Mouse (Mus musculus): ENCODE data around the gene Gse1. TPM values are rescaled to one million over a fixed set of nuclear protein-coding genes. Genes with fewer than 3 reads are reported as not detected.
A peak's percentile ranks its signal among the peaks of the same experiment; 100 is the strongest.

Gene Gse1
- polyA plus RNA-seq, 1 experiment from 2014 or later = 17.8 TPM

GRCm38 (mm10) chr8:120489142-120489754 lies 261.0 kb downstream of the Gse1 start:
- no peak for ATAC-seq (ENCODE audit: low FRiP score)
- peak overlapping the region; percentile 100 for H3K27ac ChIP-seq (ENCODE audit: low read depth, low read length)
- no peaks in the 10 kb centered on the region for H3K9me3 ChIP-seq (ENCODE audit: control insufficient read depth, low read length)
- peak overlapping the region; percentile 91 for H3K4me3 ChIP-seq (ENCODE audit: low read depth, low read length)
- H3K36me3 ChIP-seq (ENCODE audit: control insufficient read depth, insufficient read depth, low read length) = no peaks in the 10 kb centered on the region
- peak; percentile 75 for DNase-seq (ENCODE audit: low spot score)
- H3K27me3 ChIP-seq (ENCODE audit: control insufficient read depth, insufficient read depth, low read length) = no peaks in the 10 kb centered on the region; the same call in 1 of the 2 replicates
- WGBS = under 1% methylated on average over 73 of the region's 73 CpGs
- H3K9ac ChIP-seq (ENCODE audit: low read depth, low read length) = peak overlapping the region; percentile 98
- H3K4me2 ChIP-seq (replicated peaks; ENCODE audit: low read depth, low read length) = peak overlapping the region; percentile 83
- peaks cover 40% of the 10 kb centered on the region for H3K4me1 ChIP-seq (replicated peaks; ENCODE audit: control insufficient read depth, insufficient read depth, low read length)

GRCm38 (mm10) chr8:120489771-120490281 lies 261.6 kb downstream of the Gse1 start:
- Histone ChIP-seq H3K9me3 (ENCODE audit: control insufficient read depth, low read length) (no peaks in the 10 kb centered on the region), H3K4me2 (replicated peaks; ENCODE audit: low read depth, low read length) (peak overlapping the region; percentile 83), H3K4me3 (ENCODE audit: low read depth, low read length) (peak overlapping the region; percentile 91), H3K4me1 (replicated peaks; ENCODE audit: control insufficient read depth, insufficient read depth, low read length) (peaks cover 39% of the 10 kb centered on the region), H3K36me3 (ENCODE audit: control insufficient read depth, insufficient read depth, low read length) (no peaks in the 10 kb centered on the region), H3K27me3 (ENCODE audit: control insufficient read depth, insufficient read depth, low read length) (no peaks in the 10 kb centered on the region; the same call in 1 of the 2 replicates), H3K9ac (ENCODE audit: low read depth, low read length) (peak overlapping the region; percentile 98), H3K27ac (ENCODE audit: low read depth, low read length) (peak overlapping the region; percentile 100)
- DNase-seq (ENCODE audit: low spot score) (peak; percentile 44), ATAC-seq (ENCODE audit: low FRiP score) (no peak)
- 2% methylated on average over 15 of the region's 15 CpGs for WGBS

- 17% methylated on average over 12 of the region's 12 CpGs for WGBS
Observed at GRCm38 (mm10) chr8:120490354-120491141, 262.3 kb downstream of the Gse1 start.

GRCm38 (mm10) chr8:120491166-120491793 lies 263.0 kb downstream of the Gse1 start:
- peak overlapping the region; percentile 1; the same call in 1 of the 2 replicates for H3K9ac ChIP-seq (ENCODE audit: low read depth, low read length)
- H3K4me3 ChIP-seq (ENCODE audit: low read depth, low read length) = peak overlapping the region; percentile 91
- no peaks in the 10 kb centered on the region for H3K27me3 ChIP-seq (ENCODE audit: control insufficient read depth, insufficient read depth, low read length)
- H3K4me2 ChIP-seq (replicated peaks; ENCODE audit: low read depth, low read length) = peak overlapping the region; percentile 83
- DNase-seq (ENCODE audit: low spot score) (no peak), ATAC-seq (ENCODE audit: low FRiP score) (no peak)
- 74% methylated on average over 5 of the region's 5 CpGs for WGBS
- H3K4me1 ChIP-seq (replicated peaks; ENCODE audit: control insufficient read depth, insufficient read depth, low read length) = peaks cover 33% of the 10 kb centered on the region
- H3K9me3 ChIP-seq (ENCODE audit: control insufficient read depth, low read length) = no peaks in the 10 kb centered on the region
- no peak overlapping the region for H3K27ac ChIP-seq (ENCODE audit: low read depth, low read length)
- H3K36me3 ChIP-seq (ENCODE audit: control insufficient read depth, insufficient read depth, low read length) = no peaks in the 10 kb centered on the region

More at GRCm38 (mm10) chr8:120490354-120491141, 262.3 kb downstream of the Gse1 start:
- peak overlapping the region; percentile 98 for H3K9ac ChIP-seq (ENCODE audit: low read depth, low read length)
- no peaks in the 10 kb centered on the region for H3K9me3 ChIP-seq (ENCODE audit: control insufficient read depth, low read length)
- no peaks in the 10 kb centered on the region for H3K36me3 ChIP-seq (ENCODE audit: control insufficient read depth, insufficient read depth, low read length)
- no peaks in the 10 kb centered on the region for H3K27me3 ChIP-seq (ENCODE audit: control insufficient read depth, insufficient read depth, low read length)
- H3K4me3 ChIP-seq (ENCODE audit: low read depth, low read length) = peak overlapping the region; percentile 91
- H3K27ac ChIP-seq (ENCODE audit: low read depth, low read length) = peak overlapping the region; percentile 100; the same call in 1 of the 2 replicates
- no peak for ATAC-seq (ENCODE audit: low FRiP score)
- peaks cover 38% of the 10 kb centered on the region for H3K4me1 ChIP-seq (replicated peaks; ENCODE audit: control insufficient read depth, insufficient read depth, low read length)
- peak overlapping the region; percentile 83 for H3K4me2 ChIP-seq (replicated peaks; ENCODE audit: low read depth, low read length)
- DNase-seq (ENCODE audit: low spot score) = no peak

- ATAC-seq (ENCODE audit: low FRiP score) (no peak), DNase-seq (ENCODE audit: low spot score) (no peak)
- WGBS = 30% methylated on average over 14 of the region's 14 CpGs
- Histone ChIP-seq H3K9ac (ENCODE audit: low read depth, low read length) (peak overlapping the region; percentile 38), H3K27ac (ENCODE audit: low read depth, low read length) (no peak overlapping the region), H3K4me1 (replicated peaks; ENCODE audit: control insufficient read depth, insufficient read depth, low read length) (peaks cover 33% of the 10 kb centered on the region), H3K4me2 (replicated peaks; ENCODE audit: low read depth, low read length) (peak overlapping the region; percentile 83), H3K4me3 (ENCODE audit: low read depth, low read length) (peak overlapping the region; percentile 91), H3K9me3 (ENCODE audit: control insufficient read depth, low read length) (no peaks in the 10 kb centered on the region), H3K27me3 (ENCODE audit: control insufficient read depth, insufficient read depth, low read length) (0 out of 2 replicates have a peak, but pooled peaks cover 3% of the 10 kb centered on the region), H3K36me3 (ENCODE audit: control insufficient read depth, insufficient read depth, low read length) (no peaks in the 10 kb centered on the region)
Observed at GRCm38 (mm10) chr8:120492193-120492880, 264.1 kb downstream of the Gse1 start.

GRCm38 (mm10) chr8:120492881-120493220 lies 264.6 kb downstream of the Gse1 start:
- Histone ChIP-seq H3K27me3 (ENCODE audit: control insufficient read depth, insufficient read depth, low read length) (0 out of 2 replicates have a peak, but pooled peaks cover 3% of the 10 kb centered on the region), H3K4me3 (ENCODE audit: low read depth, low read length) (peak overlapping the region; percentile 91; the same call in 1 of the 2 replicates), H3K4me1 (replicated peaks; ENCODE audit: control insufficient read depth, insufficient read depth, low read length) (peaks cover 38% of the 10 kb centered on the region), H3K36me3 (ENCODE audit: control insufficient read depth, insufficient read depth, low read length) (no peaks in the 10 kb centered on the region), H3K9ac (ENCODE audit: low read depth, low read length) (peak overlapping the region; percentile 19; the same call in 1 of the 2 replicates), H3K4me2 (replicated peaks; ENCODE audit: low read depth, low read length) (peak overlapping the region; percentile 83), H3K9me3 (ENCODE audit: control insufficient read depth, low read length) (no peaks in the 10 kb centered on the region), H3K27ac (ENCODE audit: low read depth, low read length) (no peak overlapping the region)
- DNase-seq (ENCODE audit: low spot score) (no peak), ATAC-seq (ENCODE audit: low FRiP score) (no peak)
- 44% methylated on average over 4 of the region's 4 CpGs for WGBS

- peak overlapping the region; percentile 83 for H3K4me2 ChIP-seq (replicated peaks; ENCODE audit: low read depth, low read length)
- WGBS = 62% methylated on average over 16 of the region's 16 CpGs
- 0 out of 2 replicates have a peak, but pooled peaks cover 3% of the 10 kb centered on the region for H3K27me3 ChIP-seq (ENCODE audit: control insufficient read depth, insufficient read depth, low read length)
- H3K27ac ChIP-seq (ENCODE audit: low read depth, low read length) = 0 out of 2 replicates have a peak overlapping the region, but pooled peaks have one; percentile 3
- no peak overlapping the region for H3K4me3 ChIP-seq (ENCODE audit: low read depth, low read length)
- no peak for ATAC-seq (ENCODE audit: low FRiP score)
- H3K36me3 ChIP-seq (ENCODE audit: control insufficient read depth, insufficient read depth, low read length) = no peaks in the 10 kb centered on the region
- no peak for DNase-seq (ENCODE audit: low spot score)
- H3K9ac ChIP-seq (ENCODE audit: low read depth, low read length) = 0 out of 2 replicates have a peak overlapping the region, but pooled peaks have one; percentile 19
- H3K9me3 ChIP-seq (ENCODE audit: control insufficient read depth, low read length) = no peaks in the 10 kb centered on the region
- H3K4me1 ChIP-seq (replicated peaks; ENCODE audit: control insufficient read depth, insufficient read depth, low read length) = peaks cover 48% of the 10 kb centered on the region
Observed at GRCm38 (mm10) chr8:120493508-120494464, 265.5 kb downstream of the Gse1 start.

All from hindbrain, embryonic 11.5 days (tissue).